Mouse (Mus musculus) MEL (cell line): ENCODE measurements at regions not wholly inside any gene's neighbourhood (a gene's known extent, or its start where the extent isn't known, plus 50 kb on each side); places are given as distances from the start of the nearest gene placed in this dataset.

Experiments
- DNase-seq: peaks from one replicate; pipeline ENCODE4 v3.0.0; 2011; ENCODE audit warnings: low read depth, low spot score
- H3K27ac ChIP-seq: 2 replicates; pipeline ENCODE4 v1.5.1; 2012; ENCODE audit warnings: low read depth, mild to moderate bottlenecking, control low read depth, low read length, moderate library complexity; ENCODE audit not compliant: control insufficient read depth
- H3K27me3 ChIP-seq, 2 experiments: fragments of 150-350 bp in 1 of 2; sonication (generic) in 1 of 2; 2 replicates each; pipeline ENCODE4 v1.6.1; 2012; ENCODE audit warnings: low read length in 2 of 2, mild to moderate bottlenecking in 2 of 2, improper control_type of control experiment in 1 of 2, moderate library complexity in 1 of 2; ENCODE audit not compliant: insufficient read depth in 2 of 2, control insufficient read depth in 1 of 2
- H3K36me3 ChIP-seq, 2 experiments: 2 replicates each; pipeline ENCODE4 v1.6.1; 2012 to 2014; ENCODE audit warnings: low read length in 2 of 2, improper control_type of control experiment in 1 of 2, inconsistent platforms in 1 of 2, mild to moderate bottlenecking in 1 of 2; ENCODE audit not compliant: insufficient read depth in 2 of 2, control insufficient read depth in 1 of 2
- H3K4me1 ChIP-seq, 2 experiments: fragments of 150-350 bp in 1 of 2; sonication (generic) in 1 of 2; 2 replicates each; pipeline ENCODE4 v1.6.1; 2012; ENCODE audit warnings: low read length in 2 of 2, improper control_type of control experiment in 1 of 2, mild to moderate bottlenecking in 1 of 2; ENCODE audit not compliant: insufficient read depth in 2 of 2, control insufficient read depth in 1 of 2
- H3K4me3 ChIP-seq, 2 experiments: fragments of 150-350 bp in 1 of 2; sonication (generic) in 1 of 2; 2 replicates each; pipeline ENCODE4 v1.5.1; 2012; ENCODE audit warnings: low read depth in 2 of 2, low read length in 2 of 2, mild to moderate bottlenecking in 2 of 2, moderate library complexity in 2 of 2, control low read depth in 1 of 2, improper control_type of control experiment in 1 of 2; ENCODE audit not compliant: control insufficient read depth in 1 of 2, insufficient read depth in 1 of 2
- H3K79me2 ChIP-seq: 2 replicates; pipeline ENCODE4 v1.6.1; 2012; ENCODE audit warnings: mild to moderate bottlenecking, low read length, moderate library complexity; ENCODE audit not compliant: control insufficient read depth, poor library complexity, insufficient read depth
- H3K9ac ChIP-seq: 2 replicates; pipeline ENCODE4 v1.6.1; 2012; ENCODE audit warnings: low read depth, mild to moderate bottlenecking, control low read depth, low read length, moderate library complexity; ENCODE audit not compliant: control insufficient read depth, poor library complexity, severe bottlenecking
- H3K9me3 ChIP-seq: fragments of 150-350 bp; sonication (generic); replicated peaks from 2 replicates; pipeline ENCODE4 v1.6.1; 2012; ENCODE audit warnings: mild to moderate bottlenecking, low read length, improper control_type of control experiment, moderate library complexity; ENCODE audit not compliant: insufficient read depth
- BHLHE40 ChIP-seq: IDR thresholded peaks from 2 replicates; pipeline ENCODE4 v1.6.1; 2012; ENCODE audit warnings: low read depth, mild to moderate bottlenecking, inconsistent platforms, low read length, improper control_type of control experiment, borderline replicate concordance
- CHD2 ChIP-seq: IDR thresholded peaks from 2 replicates; pipeline ENCODE4 v1.6.1; 2011; ENCODE audit warnings: low read length, improper control_type of control experiment
- CTCF ChIP-seq, 3 experiments: IDR thresholded peaks in 2 of 3; conservative IDR thresholded peaks in 1 of 3; 2 replicates each; pipeline ENCODE4 v1.5.1; 2011 to 2012; ENCODE audit warnings: low read length in 3 of 3, low read depth in 2 of 3, mild to moderate bottlenecking in 2 of 3, improper control_type of control experiment in 1 of 3, inconsistent platforms in 1 of 3, mixed read lengths in 1 of 3, moderate library complexity in 1 of 3; ENCODE audit not compliant: control insufficient read depth in 1 of 3, insufficient read depth in 1 of 3, poor library complexity in 1 of 3, severe bottlenecking in 1 of 3
- ELF1 ChIP-seq: IDR thresholded peaks from 2 replicates; pipeline ENCODE4 v1.6.1; 2014; ENCODE audit warnings: low read depth, mild to moderate bottlenecking, inconsistent platforms, low read length, improper control_type of control experiment, moderate library complexity
- EP300 ChIP-seq, 2 experiments: IDR thresholded peaks; 2 replicates each; pipeline ENCODE4 v1.6.1; 2011; ENCODE audit warnings: improper control_type of control experiment in 2 of 2, low read length in 2 of 2, low read depth in 1 of 2, mild to moderate bottlenecking in 1 of 2
- ETS1 ChIP-seq: IDR thresholded peaks from 2 replicates; pipeline ENCODE4 v1.6.1; 2012; ENCODE audit warnings: low read depth, mild to moderate bottlenecking, inconsistent platforms, low read length, improper control_type of control experiment, moderate library complexity
- HCFC1 ChIP-seq: IDR thresholded peaks from 2 replicates; pipeline ENCODE4 v1.6.1; 2012; ENCODE audit warnings: low read depth, mild to moderate bottlenecking, inconsistent platforms, low read length, improper control_type of control experiment, moderate library complexity
- KAT2A ChIP-seq: conservative IDR thresholded peaks from 2 replicates; pipeline ENCODE4 v1.6.1; 2012; ENCODE audit warnings: low read depth, low read length, improper control_type of control experiment, inconsistent platforms
- MAFK ChIP-seq: IDR thresholded peaks from 2 replicates; pipeline ENCODE4 v1.6.1; 2011; ENCODE audit warnings: low read depth, mild to moderate bottlenecking, low read length, improper control_type of control experiment, borderline replicate concordance
- MAX ChIP-seq: IDR thresholded peaks from 2 replicates; pipeline ENCODE4 v1.6.1; 2011; ENCODE audit warnings: low read length, improper control_type of control experiment
- MAZ ChIP-seq: IDR thresholded peaks from 2 replicates; pipeline ENCODE4 v1.6.1; 2012; ENCODE audit warnings: low read depth, mild to moderate bottlenecking, inconsistent platforms, low read length, improper control_type of control experiment
- MXI1 ChIP-seq: IDR thresholded peaks from 2 replicates; pipeline ENCODE4 v1.6.1; 2011; ENCODE audit warnings: mild to moderate bottlenecking, low read depth, low read length, improper control_type of control experiment
- MYC ChIP-seq: IDR thresholded peaks from 2 replicates; pipeline ENCODE4 v1.6.1; 2011; ENCODE audit warnings: low read depth, mild to moderate bottlenecking, low read length, improper control_type of control experiment, moderate library complexity
- NELFE ChIP-seq: IDR thresholded peaks from 2 replicates; pipeline ENCODE4 v1.6.1; 2011; ENCODE audit warnings: low read depth, low read length, improper control_type of control experiment
- NRF1 ChIP-seq: IDR thresholded peaks from 2 replicates; pipeline ENCODE4 v1.6.1; 2014; ENCODE audit warnings: low read depth, mild to moderate bottlenecking, inconsistent platforms, low read length, improper control_type of control experiment, moderate library complexity; ENCODE audit not compliant: poor library complexity, insufficient read depth, severe bottlenecking
- POLR2A ChIP-seq, 2 experiments: IDR thresholded peaks; 2 replicates each; pipeline ENCODE4 v1.6.1; 2011 to 2012; ENCODE audit warnings: low read length in 2 of 2, mild to moderate bottlenecking in 2 of 2, control low read depth in 1 of 2, improper control_type of control experiment in 1 of 2, low read depth in 1 of 2, moderate library complexity in 1 of 2; ENCODE audit not compliant: control insufficient read depth in 1 of 2, insufficient read depth in 1 of 2, poor library complexity in 1 of 2
- POLR2AphosphoS2 ChIP-seq: IDR thresholded peaks from 2 replicates; pipeline ENCODE4 v1.6.1; 2011; ENCODE audit warnings: low read length, improper control_type of control experiment
- RCOR1 ChIP-seq: IDR thresholded peaks from 2 replicates; pipeline ENCODE4 v1.6.1; 2012; ENCODE audit warnings: low read depth, mild to moderate bottlenecking, inconsistent platforms, low read length, improper control_type of control experiment
- SIN3A ChIP-seq: IDR thresholded peaks from 2 replicates; pipeline ENCODE4 v1.6.1; 2012; ENCODE audit warnings: low read length, improper control_type of control experiment, inconsistent platforms
- SMC3 ChIP-seq: IDR thresholded peaks from 2 replicates; pipeline ENCODE4 v1.6.1; 2011; ENCODE audit warnings: low read depth, low read length, improper control_type of control experiment
- TAL1 ChIP-seq: IDR thresholded peaks from 2 replicates; pipeline ENCODE4 v1.6.1; 2012; ENCODE audit warnings: mild to moderate bottlenecking, inconsistent platforms, low read length, moderate library complexity, mixed read lengths
- USF1 ChIP-seq: IDR thresholded peaks from 2 replicates; pipeline ENCODE4 v1.6.1; 2014; ENCODE audit warnings: low read depth, mild to moderate bottlenecking, inconsistent platforms, low read length, improper control_type of control experiment, moderate library complexity
- ZC3H11A ChIP-seq: IDR thresholded peaks from 2 replicates; pipeline ENCODE4 v1.6.1; 2012; ENCODE audit warnings: low read depth, mild to moderate bottlenecking, inconsistent platforms, low read length, improper control_type of control experiment
- ZKSCAN1 ChIP-seq: IDR thresholded peaks from 2 replicates; pipeline ENCODE4 v1.6.1; 2012; ENCODE audit warnings: low read depth, mild to moderate bottlenecking, inconsistent platforms, low read length, improper control_type of control experiment, moderate library complexity
- ZMIZ1 ChIP-seq: IDR thresholded peaks from 2 replicates; pipeline ENCODE4 v1.6.1; 2012; ENCODE audit warnings: low read depth, mild to moderate bottlenecking, inconsistent platforms, low read length, improper control_type of control experiment, moderate library complexity
- ZNF384 ChIP-seq: IDR thresholded peaks from 2 replicates; pipeline ENCODE4 v1.6.1; 2012; ENCODE audit warnings: low read depth, mild to moderate bottlenecking, inconsistent platforms, low read length, improper control_type of control experiment

DNA sequence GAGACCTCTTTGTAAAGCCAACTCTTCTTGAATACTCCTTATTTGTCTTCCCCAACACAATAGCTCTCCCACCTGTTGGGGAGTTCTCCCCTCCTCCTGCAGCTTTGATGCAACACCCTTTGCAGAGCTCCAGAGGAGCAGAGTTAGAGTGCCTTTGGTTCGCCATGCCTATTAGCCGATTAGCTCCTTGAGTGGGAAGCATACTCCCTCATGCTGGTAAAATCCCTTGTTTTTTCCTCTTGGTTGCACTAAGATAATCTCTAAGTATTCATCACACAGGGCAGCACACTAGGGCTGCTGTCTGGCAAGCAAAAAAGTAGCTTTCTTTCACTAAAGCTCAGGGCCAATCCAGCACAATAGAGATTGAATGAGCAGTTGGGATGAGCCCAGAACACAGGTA is 350.4 kb downstream of the Fut8 start:
- H3K27me3 ChIP-seq: peaks cover 1 to 4% of the 10 kb centered on the region in 2 experiments; a peak in 2 of 4 replicates
- no peak overlapping the region for H3K4me3 ChIP-seq
- no peak for DNase-seq
- no peaks in the 10 kb centered on the region for H3K79me2 ChIP-seq
- H3K27ac ChIP-seq: no peak overlapping the region
- no peak for TF ChIP-seq MAZ
- TF ChIP-seq NELFE: no peak
- no peak for TF ChIP-seq POLR2A (IDR thresholded peaks at IDR 0.05; ENCODE audit: control insufficient read depth in 1 of 2, insufficient read depth in 1 of 2, low read depth in 1 of 2, low read length in 2 of 2, poor library complexity in 1 of 2)
- TF ChIP-seq CHD2: no peak
- no peak for TF ChIP-seq SIN3A
- no peak for TF ChIP-seq MXI1
- H3K36me3 ChIP-seq: no peaks in the 10 kb centered on the region
- H3K4me1 ChIP-seq: no peaks in the 10 kb centered on the region
- H3K9ac ChIP-seq: no peak overlapping the region
- no peaks in the 10 kb centered on the region for H3K9me3 ChIP-seq

DNA sequence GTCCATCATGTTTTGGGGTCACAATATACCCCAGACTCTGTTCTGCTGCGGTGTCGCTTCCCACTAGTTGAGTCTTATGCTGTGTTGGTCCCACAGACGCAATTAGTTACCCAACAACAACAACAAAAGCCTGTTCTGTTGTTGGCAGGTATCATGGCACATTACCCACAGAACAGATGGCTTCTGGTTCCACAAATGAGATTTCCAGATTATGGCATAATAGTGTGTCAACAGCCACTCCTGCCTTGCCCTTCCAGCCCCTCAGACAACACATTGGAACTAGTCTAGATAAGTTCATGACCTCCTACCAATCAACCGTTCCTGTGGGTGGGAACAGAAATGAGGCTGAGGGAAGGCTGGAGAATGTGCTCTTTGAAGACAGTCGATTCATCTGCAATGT is 351.5 kb downstream of the Fut8 start:
- no peaks in the 10 kb centered on the region for H3K36me3 ChIP-seq
- TF ChIP-seq POLR2AphosphoS2 (no peak), TAL1 (no peak), SIN3A (no peak), ZKSCAN1 (no peak), BHLHE40 (no peak), USF1 (no peak)
- H3K9me3 ChIP-seq: no peaks in the 10 kb centered on the region
- H3K4me3 ChIP-seq: no peak overlapping the region
- H3K79me2 ChIP-seq: no peaks in the 10 kb centered on the region
- no peak overlapping the region for H3K9ac ChIP-seq
- H3K27me3 ChIP-seq: peaks cover 1 to 4% of the 10 kb centered on the region in 2 experiments; a peak in 2 of 4 replicates
- H3K4me1 ChIP-seq: no peaks in the 10 kb centered on the region
- H3K27ac ChIP-seq: no peak overlapping the region
- no peak for DNase-seq

DNA sequence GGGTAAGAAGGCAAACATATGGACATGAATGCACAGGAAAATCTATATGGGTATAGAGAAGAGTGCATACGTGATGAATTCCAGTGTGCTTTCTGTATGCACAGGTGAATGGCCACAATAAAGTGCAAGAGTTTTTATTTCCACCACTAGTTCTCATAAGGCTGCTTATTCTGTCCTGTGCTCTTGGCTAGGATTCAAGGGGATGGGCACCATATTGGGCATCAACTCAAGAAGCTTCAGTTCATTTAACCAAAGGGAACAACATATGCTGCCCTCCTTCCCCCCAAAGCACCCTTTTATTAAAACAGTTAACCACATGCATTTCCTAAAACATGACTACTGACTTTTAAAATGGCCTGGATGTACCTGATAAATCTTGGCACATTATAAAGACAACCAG is 356.2 kb downstream of the Fut8 start:
- no peaks in the 10 kb centered on the region for H3K4me1 ChIP-seq
- TF ChIP-seq POLR2AphosphoS2: no peak
- TF ChIP-seq ZNF384: no peak
- no peak for TF ChIP-seq MAZ
- TF ChIP-seq NRF1: no peak
- no peak for TF ChIP-seq CHD2
- TF ChIP-seq ZC3H11A: no peak
- TF ChIP-seq KAT2A: no peak
- TF ChIP-seq MXI1: no peak
- TF ChIP-seq SMC3: no peak
- TF ChIP-seq EP300 (IDR thresholded peaks at IDR 0.05; ENCODE audit: low read depth in 1 of 2, low read length in 2 of 2): no peak
- no peak for TF ChIP-seq MAFK
- no peak for TF ChIP-seq MYC
- no peak for TF ChIP-seq ZMIZ1
- TF ChIP-seq MAX: no peak
- TF ChIP-seq ETS1: no peak
- no peak for TF ChIP-seq BHLHE40
- no peak for TF ChIP-seq CTCF (IDR thresholded peaks at IDR 0.05 in 2 of 3, conservative IDR thresholded peaks at IDR 0.05 in 1 of 3; ENCODE audit: control insufficient read depth in 1 of 3, insufficient read depth in 1 of 3, low read depth in 2 of 3, low read length in 3 of 3, poor library complexity in 1 of 3, severe bottlenecking in 1 of 3)
- no peak for TF ChIP-seq HCFC1
- TF ChIP-seq ELF1: no peak
- TF ChIP-seq RCOR1: no peak
- no peaks in the 10 kb centered on the region for H3K36me3 ChIP-seq
- no peak overlapping the region for H3K4me3 ChIP-seq
- no peak overlapping the region for H3K27ac ChIP-seq
- no peaks in the 10 kb centered on the region for H3K79me2 ChIP-seq
- DNase-seq: no peak
- no peak overlapping the region for H3K9ac ChIP-seq
- no peaks in the 10 kb centered on the region for H3K9me3 ChIP-seq
- peaks cover 0 to 5% of the 10 kb centered on the region in 2 experiments; a peak in 3 of 4 replicates for H3K27me3 ChIP-seq
